Mouse (Mus musculus): ENCODE measurements around the gene Gpr143. TPM values are rescaled to one million over a fixed set of nuclear protein-coding genes. Genes with fewer than 3 reads are reported as not detected.
"Not testable (repeated sequence)": the region's sequence is repeated elsewhere in the genome, so short reads cannot be mapped to it uniquely, and the experiment has no call there.

The Gpr143 gene
- under 1 TPM in 1 of 2 experiments, not detected in 1; 0.26 TPM for total RNA-seq (2021)
- long read RNA-seq, experiment 1 = 0 reads
- long read RNA-seq, experiment 2 = 0 reads

DNA sequence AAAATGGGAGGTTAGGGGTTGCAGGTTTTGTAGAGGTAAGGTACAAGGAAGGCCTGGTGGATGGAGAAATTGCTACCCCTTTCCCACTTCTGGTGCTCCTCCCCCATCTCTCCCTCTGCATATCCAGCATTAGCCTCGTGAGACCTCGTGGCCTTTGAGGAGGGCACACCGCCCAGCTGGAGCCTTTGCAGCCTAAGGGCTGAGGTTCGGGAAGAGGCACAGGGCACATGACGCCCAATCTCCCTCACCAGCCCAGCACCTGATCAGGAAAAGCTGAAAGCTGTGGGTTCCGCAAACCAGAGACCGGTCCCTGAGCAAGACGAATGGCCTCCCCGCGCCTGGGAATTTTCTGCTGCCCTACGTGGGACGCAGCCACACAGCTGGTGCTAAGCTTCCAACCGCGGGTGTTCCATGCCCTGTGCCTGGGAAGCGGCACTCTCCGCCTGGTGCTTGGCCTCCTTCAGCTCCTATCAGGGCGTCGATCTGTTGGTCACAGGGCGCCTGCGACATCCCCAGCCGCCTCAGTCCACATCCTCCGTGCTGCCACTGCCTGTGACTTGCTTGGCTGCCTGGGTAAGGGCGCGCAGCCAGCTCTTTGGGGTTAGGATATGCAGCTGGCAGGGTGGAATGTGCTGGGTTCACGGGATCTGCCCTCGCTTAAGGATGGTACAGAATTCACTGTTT lies at the start of gene Gpr143:
TSS of gene Gpr143 (plus strand) at position 202 of the 684 bp plus-strand sequence.
- no peak for DNase-seq (ENCODE audit: low spot score in 2 of 2)

DNA sequence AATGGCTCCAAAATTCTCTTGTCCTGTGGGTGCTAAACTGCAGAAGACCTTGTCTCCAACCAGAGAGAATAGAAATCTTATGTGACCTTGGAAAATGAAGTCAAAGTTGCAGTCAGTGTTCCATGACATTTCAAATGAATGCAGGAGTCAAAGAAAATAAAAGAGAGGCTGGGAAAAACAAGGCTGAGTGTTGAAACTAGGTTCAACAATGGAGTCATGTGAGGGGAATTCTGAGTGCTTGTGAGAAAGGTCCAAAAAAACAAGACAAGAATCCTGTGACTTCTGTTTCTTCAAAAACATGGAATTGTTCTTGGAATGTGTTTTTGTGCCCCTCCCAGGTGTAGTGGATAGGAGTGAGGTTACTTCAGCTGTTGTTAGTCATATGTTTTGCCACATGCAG lies 46.4 kb upstream of the Gpr143 start:
- DNase-seq (ENCODE audit: low spot score in 2 of 2) = no peak

DNA sequence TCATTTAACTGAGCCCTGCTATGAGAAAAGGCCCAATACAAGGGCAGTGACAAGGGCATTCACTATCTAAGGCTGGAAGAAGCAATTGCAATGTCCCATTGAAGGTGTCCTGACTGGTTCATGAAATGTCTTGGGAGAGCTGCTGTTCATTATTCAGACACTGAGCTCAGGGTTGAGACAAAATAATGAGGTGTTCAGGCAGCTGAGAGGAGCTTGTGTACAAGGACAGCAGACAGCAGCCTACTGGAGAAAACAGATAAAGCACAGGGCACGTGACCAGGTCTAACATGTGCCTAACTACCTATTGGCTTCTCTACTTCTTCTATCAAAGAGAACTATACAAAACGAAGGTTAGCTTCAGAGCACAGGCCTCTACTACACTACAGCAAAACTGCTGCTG lies 43.5 kb upstream of the Gpr143 start:
- no peak for DNase-seq (ENCODE audit: low spot score in 2 of 2)

DNA sequence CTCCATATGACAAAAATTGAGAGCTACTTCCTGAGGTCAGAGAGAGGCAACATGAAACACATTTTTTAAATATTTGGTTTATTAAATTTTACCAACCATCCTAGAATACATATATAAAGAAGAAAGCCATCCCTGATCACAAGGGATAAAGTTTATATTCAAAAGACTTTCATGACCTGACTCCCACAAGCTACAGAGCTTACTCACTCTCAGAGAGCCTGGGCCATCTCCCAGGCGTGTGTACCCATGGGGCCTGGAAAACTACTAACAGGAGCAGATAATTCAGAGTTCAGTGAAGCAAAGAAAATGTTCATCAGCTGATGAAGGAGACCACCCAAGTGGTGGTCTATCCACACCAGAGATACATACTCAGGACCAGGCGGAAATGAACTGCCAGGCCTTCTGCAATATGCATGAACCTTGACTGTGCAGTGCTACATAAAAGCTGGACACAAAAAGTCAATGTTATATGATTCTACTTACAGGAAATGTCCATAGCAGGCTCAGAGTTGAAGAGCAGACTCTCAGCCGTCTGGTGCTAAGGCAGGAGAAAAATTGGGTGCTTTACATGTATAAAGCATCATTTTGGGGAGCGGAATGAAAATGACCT lies 42.9 kb upstream of the Gpr143 start:
- no peak for DNase-seq (ENCODE audit: low spot score in 2 of 2)

DNA sequence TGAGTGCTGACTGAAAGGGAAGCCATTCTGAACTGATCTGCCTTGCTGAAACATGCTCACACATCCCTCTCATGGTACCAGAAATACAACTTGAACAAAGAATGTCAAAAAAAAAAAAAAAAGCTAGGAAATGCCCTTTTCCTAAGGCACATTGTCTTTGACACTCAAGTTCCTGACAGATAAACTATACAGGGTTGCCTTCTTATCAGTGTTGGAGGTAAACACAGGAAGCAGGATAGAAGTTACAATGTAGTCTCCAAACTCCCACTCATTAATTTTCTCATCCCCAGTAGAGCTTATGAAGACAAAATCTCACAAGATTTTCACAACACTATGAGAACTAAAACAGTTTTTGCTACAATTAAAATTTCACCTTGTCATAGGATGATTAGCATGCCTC lies 38.1 kb upstream of the Gpr143 start:
- no peak for DNase-seq (ENCODE audit: low spot score in 2 of 2)

DNA sequence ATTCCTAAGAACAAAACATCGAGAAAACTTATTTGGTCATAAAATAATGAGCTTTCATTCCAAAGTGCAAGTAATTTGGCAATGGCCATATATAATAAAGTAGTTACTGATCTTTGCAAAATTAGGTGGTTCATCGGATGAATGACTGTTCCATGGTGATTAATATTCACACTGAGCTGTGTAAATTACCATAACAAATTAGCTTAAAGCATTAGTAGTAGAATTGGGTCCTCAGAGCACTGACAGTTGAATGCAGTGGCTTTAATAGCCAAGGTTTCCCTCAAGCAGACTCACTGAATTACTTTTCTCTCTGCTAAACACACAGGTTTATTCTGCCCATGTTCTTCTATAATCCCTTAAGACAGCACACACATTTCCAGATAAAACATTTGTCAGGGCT lies 35.8 kb upstream of the Gpr143 start:
- DNase-seq (ENCODE audit: low spot score in 2 of 2) = no peak

DNA sequence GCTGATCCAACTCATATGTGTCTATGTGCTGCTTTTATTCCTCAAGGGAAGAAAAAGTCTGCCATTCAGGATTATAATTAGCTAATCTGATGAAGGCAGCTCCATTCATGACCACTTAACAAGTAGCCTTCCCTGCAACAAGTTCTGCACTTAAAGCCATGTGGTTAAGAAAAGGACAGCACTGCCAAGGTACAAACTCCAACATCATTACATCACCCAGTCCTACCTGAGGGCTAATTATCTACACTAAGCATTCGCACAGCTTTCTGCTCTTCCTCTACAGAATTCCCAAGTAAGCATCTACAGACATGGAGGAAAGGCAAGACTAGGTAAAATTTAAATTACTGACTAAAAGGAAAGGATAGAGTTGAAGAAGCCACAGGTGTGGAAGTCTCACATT lies 25.9 kb upstream of the Gpr143 start:
- DNase-seq (ENCODE audit: low spot score in 2 of 2) = no peak

DNA sequence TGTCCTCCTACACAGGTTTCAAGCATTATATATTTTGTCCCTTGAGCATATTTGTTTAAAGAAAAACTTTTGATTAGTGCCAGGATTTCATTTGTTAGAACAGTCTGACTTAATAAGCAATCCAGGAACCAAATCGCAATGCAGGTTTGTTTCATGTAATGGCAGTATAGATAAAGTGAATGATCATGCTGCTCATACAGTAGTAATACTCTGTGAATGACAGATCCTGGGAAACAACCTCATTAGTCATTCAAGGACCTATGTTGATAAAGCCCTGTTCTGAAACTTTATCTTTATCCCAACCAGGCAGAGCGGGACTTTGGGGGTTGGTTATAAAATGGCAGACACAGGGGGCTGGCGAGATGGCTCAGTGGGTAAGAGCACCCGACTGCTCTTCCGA lies 25.4 kb upstream of the Gpr143 start:
- no peak for DNase-seq (ENCODE audit: low spot score in 2 of 2)

DNA sequence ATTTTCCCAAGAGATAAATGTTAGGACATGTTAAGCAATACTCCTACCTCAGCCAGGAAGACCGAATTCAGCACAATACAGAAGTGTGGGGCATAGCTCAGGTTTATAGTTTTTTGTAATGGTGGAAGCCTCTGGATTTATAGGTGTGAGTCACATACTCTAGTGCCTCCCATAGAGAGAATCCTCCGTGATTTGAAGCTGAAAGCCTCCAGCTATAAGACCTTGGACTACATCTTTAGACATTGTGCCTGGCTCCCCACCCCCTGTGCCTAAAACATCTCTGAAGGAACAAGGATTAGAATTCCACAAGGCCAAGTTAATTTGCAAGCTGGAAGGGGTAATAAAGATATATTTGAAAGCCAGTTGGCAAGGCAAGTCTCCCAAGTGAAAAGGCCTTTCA lies 19.3 kb upstream of the Gpr143 start:
- DNase-seq (ENCODE audit: low spot score in 2 of 2) = peak in 1 of 2 experiments; percentile 4

DNA sequence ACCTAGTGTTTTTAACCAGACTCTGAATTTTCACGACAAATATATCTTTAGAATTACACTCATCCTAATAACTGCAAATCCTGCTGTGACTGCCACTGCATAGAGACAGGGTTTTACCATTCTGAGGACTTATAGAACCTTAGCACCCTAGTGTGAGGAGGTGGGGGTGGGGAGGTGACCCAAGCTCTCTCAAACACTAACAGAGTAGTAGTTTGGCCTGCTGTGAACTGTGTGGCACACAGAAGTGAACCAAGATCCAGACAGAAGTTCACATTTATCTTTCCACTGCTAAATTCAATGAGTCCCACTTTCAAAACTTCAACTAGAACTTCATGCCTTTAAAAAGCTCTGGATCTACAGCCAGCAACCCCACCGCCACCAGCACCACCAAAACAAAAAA lies 18.9 kb upstream of the Gpr143 start:
- DNase-seq (ENCODE audit: low spot score in 2 of 2) = no peak

DNA sequence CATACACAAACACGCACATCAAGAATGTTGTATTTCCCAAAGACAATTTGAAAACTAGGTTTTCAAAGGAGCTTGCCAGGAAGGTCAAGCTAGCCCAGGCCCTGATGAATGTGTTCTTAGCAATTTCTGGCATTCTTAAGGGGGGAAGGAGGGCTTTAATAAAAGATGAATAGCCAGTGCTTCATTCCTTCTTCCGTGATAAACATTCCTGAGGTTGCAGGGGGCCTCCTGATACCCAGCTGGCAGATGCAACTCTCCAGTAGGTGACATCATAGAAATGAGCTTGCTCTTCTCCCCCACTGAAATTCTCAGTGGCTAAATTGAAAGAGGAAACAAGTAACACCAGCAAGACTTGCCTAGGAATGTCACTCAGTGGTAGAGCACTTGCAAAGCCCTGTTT lies 17.6 kb upstream of the Gpr143 start:
- DNase-seq (ENCODE audit: low spot score in 2 of 2) = no peak

DNA sequence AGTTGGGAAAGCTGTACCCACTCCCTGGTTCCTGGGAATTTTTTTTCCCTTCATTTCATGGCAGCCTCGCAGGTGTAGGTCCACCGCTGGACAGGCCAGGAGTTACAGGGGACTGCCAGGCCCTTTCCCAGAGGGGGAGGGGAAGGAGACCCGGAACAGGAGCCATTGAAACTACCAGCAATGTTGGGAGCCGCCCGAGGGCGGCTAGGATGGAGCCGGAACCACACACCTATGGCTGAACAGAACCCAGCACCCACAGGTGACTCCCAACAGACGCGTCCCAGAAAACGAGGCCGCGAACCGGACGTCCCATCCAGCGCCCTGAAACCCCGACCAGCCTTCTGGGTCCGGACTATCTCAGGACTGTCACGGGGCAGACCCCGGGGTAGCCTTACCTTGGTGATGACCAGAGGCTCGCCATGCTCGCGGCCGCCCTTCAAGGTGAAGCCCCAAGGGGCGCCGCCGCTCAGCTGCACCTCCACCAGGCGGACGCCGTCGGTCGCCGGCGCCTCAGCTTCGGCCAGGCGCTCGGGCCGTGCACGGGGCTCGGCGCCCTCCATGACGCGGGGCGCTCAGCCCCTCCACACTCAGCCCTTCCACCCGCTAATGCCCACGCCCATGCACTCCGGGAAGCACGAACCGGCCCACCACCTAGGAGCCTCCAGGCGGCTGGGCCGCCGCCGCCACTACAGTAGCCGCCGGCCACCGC lies 12.7 kb upstream of the Gpr143 start, which contains the start of gene Shroom2:
TSS of gene Shroom2 (minus strand) at position 575 of the 709 bp plus-strand sequence.
- peak in 1 of 2 experiments; percentile 1 for DNase-seq (ENCODE audit: low spot score in 2 of 2)

DNA sequence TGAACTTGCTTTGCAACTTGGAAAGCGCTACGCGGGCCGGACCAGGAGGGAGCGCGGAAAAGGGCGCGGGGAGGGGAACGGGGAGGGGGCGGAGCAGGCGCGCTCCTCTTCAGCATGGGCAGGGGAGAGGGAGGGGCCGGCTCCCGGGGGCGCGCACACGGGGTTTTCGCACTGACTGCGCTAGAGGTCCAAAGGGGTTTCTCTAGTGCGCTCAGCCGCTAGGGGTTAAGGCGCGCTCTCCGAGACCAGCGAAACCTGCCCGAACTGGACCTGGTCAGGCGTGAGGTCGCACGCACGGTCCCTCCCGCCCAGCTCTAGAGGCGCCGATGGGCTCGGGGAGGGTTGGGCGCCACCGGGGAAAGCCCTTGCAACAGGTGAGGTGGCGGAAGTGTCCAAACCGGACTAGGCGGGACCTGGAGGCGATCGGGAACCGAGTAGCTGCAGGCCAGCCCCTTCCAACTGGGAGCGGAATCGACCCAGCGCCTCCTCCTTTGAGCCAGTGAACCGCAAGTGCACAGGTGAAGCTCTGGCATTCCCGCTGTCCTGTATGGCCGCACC lies 12.0 kb upstream of the Gpr143 start:
- peak; percentile 6 to 35 for DNase-seq (ENCODE audit: low spot score in 2 of 2)

DNA sequence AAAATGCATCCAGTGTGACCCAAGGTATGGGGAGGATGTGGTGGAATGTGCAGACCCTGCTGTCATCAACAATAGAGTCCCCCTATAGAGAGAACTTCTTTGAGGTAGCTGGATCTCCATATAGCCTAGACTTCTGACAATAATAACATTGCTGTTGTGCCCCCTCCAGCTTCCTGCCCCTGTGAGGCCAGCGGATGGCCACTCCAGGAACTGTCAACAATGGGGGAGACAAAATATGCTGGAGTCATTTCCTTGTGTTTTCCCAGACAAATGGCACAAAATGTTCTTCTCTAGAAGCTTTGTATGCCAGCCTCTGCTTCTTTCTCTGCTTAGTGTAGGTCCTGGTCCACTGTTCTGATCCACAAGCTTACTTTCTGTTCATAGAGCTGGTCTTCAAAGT lies 6.4 kb downstream of the Gpr143 start:
- DNase-seq (ENCODE audit: low spot score in 2 of 2) = no peak

DNA sequence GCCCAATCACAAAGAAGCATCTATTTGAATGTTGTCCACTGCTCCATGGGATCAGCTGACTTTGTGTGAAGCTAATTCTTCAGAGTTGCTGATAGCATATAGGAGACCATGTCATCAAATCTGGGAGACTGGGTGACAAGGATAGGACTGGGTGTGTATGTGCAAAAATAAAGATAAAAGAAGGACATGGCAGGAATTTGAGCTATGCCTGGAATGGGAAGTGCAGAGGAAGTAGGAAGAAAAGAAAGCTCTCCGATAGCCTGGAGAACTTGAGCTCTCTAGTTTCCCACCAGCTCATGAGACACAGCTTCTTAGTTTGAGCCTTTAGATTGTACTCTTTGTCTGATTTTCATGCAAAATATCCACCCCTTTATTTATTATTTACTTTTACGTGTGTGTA lies 6.9 kb downstream of the Gpr143 start:
- no peak for DNase-seq (ENCODE audit: low spot score in 2 of 2)

DNA sequence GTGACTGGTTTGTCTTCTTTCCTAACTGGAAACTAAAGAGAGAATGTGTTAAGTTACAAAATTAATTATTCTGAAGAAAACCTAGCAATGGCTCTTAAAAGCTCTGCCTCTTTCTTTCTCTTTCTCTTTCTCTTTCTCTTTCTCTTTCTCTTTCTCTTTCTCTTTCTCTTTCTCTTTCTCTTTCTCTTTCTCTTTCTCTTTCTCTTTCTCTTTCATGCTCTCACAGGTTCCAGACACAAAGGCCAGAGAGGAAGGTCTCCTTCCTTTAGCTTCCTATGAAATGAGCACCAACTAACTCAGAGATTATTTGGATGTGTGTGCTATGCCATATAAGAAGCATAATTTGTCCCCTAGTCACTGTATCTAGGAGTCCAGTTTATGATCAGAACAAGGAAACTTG lies 23.6 kb downstream of the Gpr143 start:
- no peak for DNase-seq (ENCODE audit: low spot score in 2 of 2)

DNA sequence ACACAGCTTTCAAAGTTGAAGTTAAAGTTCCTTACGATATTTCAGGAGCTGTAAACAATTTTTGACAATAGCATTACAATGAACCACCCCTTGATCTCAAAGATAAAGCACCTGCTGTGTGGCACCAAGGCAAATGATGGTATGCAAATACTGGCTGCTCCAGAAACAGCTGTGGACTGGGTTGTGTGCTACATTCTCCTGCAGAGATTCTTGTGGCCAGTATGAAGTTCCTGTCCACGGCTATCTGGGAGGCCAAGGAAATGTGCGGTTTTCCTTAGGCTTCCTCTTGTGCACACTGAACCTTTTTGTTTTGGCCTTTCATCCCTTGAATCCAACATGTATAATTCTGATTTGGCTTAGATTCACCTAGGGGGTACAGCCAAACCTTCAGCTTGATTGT lies 31.6 kb downstream of the Gpr143 start:
- DNase-seq (ENCODE audit: low spot score in 2 of 2) = no peak

DNA sequence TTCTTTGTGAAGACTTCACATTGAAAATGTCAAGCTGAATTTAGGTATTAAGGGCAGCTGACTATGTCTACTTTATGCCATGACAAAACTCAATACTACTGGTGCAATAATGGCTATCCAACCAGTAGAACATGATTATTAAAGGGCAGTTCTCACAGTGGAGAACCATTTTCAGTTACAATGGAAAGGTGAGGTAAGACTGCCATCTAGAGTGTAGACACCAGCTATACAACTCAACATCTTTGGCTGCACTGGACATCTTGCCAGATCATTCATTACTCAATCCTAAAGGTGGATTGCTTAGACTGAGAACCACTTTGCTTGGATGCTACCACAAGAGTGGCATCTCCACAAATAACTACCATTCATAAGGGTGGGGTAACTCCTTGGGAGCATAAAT lies 37.3 kb downstream of the Gpr143 start:
- peak in 1 of 2 experiments; percentile 7 for DNase-seq (ENCODE audit: low spot score in 2 of 2)

DNA sequence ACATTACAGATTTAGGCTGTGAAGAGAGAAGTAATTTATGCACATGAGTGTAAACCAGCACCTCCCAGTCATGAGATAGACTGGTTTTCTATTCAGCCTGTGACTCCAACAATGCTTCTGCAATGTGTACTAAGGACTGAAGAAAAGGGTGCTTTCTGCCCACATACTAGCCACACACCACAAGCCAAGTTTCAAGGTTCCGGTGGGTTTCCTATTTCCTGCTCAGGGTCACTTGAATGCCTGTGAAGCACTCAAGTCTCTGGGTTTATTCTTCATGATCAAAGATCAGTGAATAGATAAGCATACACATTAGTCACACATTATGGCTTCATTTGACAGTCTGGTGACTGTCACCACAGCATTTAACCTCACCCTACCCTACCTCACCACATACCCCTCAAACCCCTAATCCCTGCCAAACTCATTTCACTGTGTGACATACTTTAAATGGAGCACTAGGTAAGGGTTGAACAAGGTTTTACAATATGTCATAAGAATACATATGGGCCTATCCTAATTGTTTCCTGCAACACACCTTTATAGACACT lies 49.4 kb downstream of the Gpr143 start:
- DNase-seq (ENCODE audit: low spot score in 2 of 2) = not testable (repeated sequence)

DNA sequence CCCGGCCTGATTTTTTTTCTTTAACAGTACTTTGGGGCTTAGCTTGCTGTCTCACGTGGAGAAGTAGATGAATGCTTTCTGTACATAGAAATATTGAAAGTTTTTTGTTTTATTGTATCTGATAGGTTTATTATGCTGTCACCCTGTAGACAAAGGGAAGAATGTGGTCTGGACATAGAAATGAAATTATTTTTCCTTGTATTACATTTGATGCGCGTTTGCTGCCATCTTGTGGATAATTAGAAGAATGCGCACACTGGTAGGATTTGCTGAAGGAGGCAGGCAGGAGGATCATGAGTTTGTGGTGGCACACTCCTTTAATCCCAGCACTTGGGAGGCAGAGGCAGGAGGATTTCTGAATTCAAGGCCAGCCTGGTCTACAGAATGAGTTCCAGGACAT lies 53.2 kb downstream of the Gpr143 start:
- peak; percentile 3 to 62 for DNase-seq (ENCODE audit: low spot score in 2 of 2)

DNA sequence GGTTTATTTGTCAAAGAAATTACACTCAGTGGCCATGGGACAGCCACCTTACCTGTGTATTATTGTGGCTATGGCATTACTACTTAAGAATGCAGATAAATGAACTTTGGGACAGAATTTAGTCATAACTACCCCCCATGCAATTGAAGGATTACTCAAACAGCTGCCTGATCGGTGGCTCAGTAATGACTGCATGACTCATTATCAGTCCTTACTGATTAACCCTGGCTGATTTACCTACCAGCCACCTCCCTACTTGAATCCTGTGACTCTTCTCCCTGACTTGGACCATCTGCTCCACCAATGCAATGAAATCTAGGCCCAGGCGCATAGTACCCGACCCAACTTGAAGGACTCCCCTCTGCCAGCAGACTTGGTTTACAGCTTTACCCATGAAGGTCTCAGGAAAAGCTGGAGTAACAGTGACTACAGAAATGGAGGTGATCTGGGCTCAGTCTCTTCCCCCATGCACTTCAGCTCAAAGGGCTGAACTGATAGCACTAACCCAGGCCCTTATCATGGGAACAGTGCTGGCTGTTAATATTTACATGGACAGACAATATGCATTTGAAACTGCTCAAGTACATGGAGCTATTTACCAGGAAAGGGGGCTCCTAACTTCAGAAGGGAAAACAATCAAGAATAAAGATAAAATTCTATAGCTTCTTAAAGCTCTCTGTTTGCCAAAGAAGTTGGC lies 73.5 kb downstream of the Gpr143 start:
- DNase-seq (ENCODE audit: low spot score in 2 of 2) = no peak

Data from layer of hippocampus, postnatal 14 days (tissue).